Mouse (Mus musculus): ENCODE data around the gene Fam114a1.

The Fam114a1 gene

GRCm38 (mm10) chr5:65003946-65004535, 34.2 kb downstream of the Fam114a1 start:
- intact Hi-C loops (cut with DNase I): loop anchor here (2.0 to 10.0 kb wide), 3 partner anchors 153 to 241 kb away; no protein-coding TSS in a partner anchor

- intact Hi-C loops (cut with DNase I): loop anchor here (5.0 to 10.0 kb wide), 2 partner anchors 42 to 240 kb away; no protein-coding TSS in a partner anchor
Measured at GRCm38 (mm10) chr5:65005251-65005650, 35.4 kb downstream of the Fam114a1 start.

DNA sequence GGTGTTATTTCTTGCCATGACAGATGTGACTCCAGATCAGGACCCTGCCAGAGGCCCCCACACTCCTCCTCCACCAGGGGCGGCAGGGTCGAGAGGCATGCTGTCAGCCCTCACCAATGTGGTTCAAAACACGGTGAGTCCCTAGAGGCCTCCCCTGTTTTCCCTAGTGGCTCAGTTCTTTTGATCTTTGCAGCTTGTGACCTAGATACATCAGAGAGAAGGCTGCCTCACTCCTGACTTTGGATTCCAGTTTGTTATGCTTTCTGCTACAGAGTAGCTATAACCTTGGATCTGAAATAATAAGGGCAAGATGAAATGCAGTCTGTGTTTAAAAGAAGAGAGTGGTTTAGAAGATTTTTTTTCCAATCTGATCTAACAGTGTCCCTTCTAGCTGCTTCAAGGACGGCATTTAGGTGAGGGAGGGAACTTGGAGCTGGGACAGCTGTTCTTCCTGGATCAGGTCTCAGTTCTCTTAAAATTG, 36.2 kb downstream of the Fam114a1 start:
- intact Hi-C loops (cut with DNase I): loop anchor here (5.0 to 10.0 kb wide), 2 partner anchors 41 to 239 kb away; no protein-coding TSS in a partner anchor

DNA sequence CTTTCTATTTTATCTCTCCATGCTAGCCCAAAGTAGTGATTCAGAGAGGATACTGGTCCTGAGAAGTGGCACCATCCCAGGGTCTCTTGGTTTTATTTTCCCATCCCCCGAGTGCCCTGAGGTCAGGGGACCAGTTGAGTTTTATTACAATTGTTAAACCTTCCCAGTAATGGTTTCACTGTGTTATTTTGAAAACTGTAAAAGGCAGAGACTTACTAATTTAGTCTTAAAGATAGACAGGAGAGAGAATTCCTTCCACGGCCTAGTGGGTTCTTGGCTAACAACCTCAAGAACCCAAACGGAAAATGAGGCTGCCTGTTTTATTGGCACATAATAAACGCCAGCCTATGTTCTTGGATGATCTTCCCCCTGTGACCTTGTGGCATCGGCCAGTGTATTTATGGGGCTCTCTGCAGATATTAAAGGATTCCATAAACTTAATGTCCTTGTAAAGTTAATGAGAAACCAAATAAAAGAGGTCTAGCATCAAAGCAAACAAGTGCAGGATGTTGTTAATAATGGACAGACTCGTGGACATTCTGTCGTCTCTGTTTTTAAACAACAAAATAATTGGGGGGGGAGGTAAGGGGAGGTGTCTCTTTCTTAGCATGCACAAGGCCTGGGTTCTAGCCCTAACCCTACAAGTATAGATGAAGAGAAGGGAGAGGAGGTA, 42.2 kb downstream of the Fam114a1 start:
- intact Hi-C loops (cut with DNase I): no loop called here

- intact Hi-C loops (cut with DNase I): no loop called here
Measured at GRCm38 (mm10) chr5:65015508-65015907, 45.6 kb downstream of the Fam114a1 start.

DNA sequence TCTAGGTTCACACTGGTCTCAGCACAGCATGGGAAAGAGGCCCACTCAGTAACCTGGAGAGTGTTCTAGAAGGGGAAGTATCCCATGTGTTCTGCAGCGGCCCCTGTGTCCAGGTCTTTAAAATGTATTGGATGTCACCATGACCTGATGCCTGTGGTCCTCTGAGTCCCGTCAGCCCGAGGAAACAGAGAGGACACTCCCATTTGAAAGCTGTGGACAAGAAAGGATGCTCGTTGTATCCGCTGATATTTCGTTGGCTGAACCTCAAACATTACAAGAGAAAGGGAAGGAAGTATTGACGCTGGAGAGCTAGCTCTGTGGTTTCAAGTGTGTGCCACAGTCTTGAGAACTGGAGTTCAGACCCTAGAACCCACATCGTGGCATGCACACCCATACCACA, 49.2 kb downstream of the Fam114a1 start:
- intact Hi-C loops (cut with DNase I): no loop called here

GRCm38 (mm10) chr5:65019823-65020222, 50.0 kb downstream of the Fam114a1 start:
- intact Hi-C loops (cut with DNase I): no loop called here

GRCm38 (mm10) chr5:65022006-65022405, 52.1 kb downstream of the Fam114a1 start:
- intact Hi-C loops (cut with DNase I): no loop called here

- intact Hi-C loops (cut with DNase I): no loop called here
Measured at GRCm38 (mm10) chr5:65024641-65025040, 54.8 kb downstream of the Fam114a1 start.

DNA sequence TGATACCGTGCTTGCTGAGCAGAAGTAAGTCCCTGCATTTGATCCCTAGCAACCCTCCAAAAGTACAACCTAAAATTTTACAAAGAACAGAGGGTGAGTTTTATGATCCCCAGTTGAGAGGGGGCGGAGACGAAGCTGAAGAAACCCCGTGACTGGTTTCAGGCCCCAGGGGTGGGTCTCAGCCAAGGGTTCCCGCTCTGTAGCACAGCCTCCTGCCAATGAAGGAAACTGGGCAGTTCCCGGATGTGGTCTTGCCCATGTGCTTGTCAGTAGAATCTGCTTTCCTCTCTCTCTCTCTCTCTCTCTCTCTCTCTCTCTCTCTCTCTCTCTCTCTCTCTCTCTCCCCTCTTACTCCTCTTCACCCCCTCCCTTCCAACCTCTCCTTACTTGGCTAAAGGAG, 56.0 kb downstream of the Fam114a1 start:
- intact Hi-C loops (cut with DNase I): no loop called here

DNA sequence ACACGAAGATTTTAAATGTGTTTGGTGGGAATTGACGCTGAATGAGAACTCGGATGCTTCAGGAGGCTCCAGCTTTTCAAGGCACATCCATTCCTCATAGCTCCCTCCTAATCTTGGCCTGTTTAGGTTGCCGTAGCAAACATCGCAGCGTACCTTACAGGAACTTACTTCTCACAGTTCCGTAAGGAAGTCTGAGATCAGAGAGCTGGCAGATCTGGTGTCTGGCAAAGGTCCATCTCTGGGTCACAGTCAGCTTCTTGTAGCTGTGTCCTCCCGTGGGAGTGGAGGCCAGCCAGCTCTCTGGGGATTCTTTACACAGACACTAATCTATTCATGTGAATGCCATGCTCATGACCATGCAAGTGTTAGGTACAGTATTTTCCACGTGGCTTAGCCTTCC, 56.9 kb downstream of the Fam114a1 start:
- intact Hi-C loops (cut with DNase I): no loop called here

DNA sequence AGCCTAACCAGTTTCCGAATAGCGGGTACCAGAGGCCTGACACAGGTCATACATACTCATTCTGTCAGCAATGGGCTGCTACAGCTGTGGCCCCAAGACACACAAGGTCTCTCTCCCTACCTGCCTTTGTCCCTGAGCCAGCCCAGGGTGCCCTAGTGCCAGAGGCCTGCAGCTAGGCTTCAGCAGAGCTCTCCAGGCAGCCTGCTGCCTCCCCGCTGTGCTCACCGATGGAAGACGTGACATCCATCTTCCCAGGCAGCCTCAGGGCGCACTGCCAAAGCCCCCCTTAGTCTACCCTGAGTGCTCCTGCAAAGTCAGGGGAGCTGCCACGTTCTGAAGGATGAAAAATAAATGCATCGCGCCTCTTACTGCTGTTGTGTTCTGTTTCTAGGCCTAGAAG, 58.1 kb downstream of the Fam114a1 start:
- intact Hi-C loops (cut with DNase I): no loop called here

- intact Hi-C loops (cut with DNase I): no loop called here
Measured at GRCm38 (mm10) chr5:65036597-65036996, 66.7 kb downstream of the Fam114a1 start.

GRCm38 (mm10) chr5:65038305-65038704, 68.4 kb downstream of the Fam114a1 start:
- intact Hi-C loops (cut with DNase I): no loop called here

- intact Hi-C loops (cut with DNase I): no loop called here
Measured at GRCm38 (mm10) chr5:65038811-65039571, 69.1 kb downstream of the Fam114a1 start.

GRCm38 (mm10) chr5:65040463-65040862, 70.6 kb downstream of the Fam114a1 start:
- intact Hi-C loops (cut with DNase I): no loop called here

DNA sequence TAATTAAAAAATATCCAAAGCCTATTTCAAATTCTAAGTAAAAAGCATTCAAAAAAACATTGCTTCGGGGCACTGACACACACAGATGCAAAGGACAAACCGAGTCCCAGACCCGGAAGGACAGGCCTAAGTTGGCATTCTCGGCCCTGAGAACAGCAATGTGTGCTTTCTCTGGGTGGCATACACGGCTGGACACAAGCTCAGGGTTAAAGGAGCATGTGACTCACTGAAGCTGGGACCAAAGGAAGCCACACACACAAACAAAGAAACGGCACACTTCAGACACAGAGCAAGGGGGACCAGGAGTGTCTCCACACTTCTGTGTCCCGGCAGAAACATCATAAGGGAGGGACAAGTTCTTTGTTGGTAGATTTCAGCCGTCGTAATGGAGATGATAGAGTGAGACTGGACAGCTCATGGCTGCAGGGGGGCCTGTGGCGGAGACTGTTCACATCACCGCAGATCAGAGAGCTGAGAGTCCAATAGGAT, 73.6 kb downstream of the Fam114a1 start:
- intact Hi-C loops (cut with DNase I): no loop called here

DNA sequence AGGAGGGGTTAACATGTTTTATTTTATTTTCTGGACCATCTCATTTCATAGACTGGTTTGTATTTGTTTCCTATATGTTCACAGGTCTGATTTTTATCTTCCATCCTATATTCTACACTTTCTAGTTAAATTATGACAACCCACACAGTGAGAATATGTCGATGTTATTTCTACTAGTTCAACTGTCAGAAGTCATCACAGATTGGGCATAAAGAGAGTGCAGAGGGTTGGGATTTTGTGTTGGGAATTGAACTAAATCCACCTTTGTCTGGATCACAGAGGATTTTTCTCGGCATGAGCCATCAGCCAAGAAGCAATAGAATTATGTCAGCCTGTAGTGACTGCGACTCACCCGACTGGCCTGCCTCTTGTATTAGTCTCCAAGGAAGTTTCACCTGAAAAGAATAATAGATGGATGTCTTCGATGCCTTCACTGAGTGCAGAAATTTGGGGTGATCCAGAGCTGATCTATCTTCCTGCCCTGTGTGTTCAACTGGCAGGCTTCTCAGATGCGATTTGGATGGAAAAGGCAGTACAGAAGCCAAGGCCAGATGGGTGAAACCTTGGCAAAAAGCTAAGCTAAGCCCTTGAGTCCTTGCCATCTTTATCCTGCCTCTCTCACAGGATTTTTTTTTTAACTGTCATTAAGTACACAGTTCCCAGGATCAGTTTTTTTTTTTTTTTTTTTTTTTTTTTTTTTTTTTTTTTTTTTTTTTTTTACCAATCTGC, 75.9 kb downstream of the Fam114a1 start:
- intact Hi-C loops (cut with DNase I): loop anchor here (5.0 kb wide), 1 partner anchor 39 kb away; no protein-coding TSS in a partner anchor

GRCm38 (mm10) chr5:65046442-65047284, 76.8 kb downstream of the Fam114a1 start:
- intact Hi-C loops (cut with DNase I): loop anchor here (5.0 kb wide), 1 partner anchor 39 kb away; no protein-coding TSS in a partner anchor

DNA sequence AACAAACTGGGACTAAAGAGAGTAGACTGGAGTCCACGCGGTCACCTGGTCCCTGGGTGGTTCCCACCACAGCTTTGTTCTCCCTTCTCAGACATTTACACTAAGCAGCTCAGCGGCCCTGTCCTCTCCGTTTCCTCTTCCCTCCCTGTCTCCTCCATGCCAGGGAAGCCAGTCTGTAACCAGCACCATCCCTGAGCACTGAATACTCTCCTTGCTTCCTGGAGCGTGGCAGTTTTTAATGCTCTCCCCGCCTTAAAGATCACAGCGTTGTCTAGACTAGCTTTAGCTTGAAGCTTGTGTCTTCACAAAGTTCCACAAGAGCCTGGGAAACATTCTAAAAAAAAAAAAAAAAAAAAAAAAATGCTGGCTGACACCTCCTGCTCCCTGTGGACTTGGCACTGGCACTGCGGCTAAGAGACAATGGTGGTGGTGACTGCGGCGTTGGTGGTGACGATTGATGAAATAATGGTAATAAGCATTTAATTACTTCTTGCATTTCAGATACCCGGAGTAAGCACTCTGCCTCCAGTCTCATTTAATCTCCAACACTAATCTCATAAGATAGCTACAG, 77.5 kb downstream of the Fam114a1 start:
- intact Hi-C loops (cut with DNase I): loop anchor here (5.0 kb wide), 1 partner anchor 40 kb away; no protein-coding TSS in a partner anchor
